Comparison of ENCODE assay signal across 10 mouse cellular contexts in the genomic region with DNA sequence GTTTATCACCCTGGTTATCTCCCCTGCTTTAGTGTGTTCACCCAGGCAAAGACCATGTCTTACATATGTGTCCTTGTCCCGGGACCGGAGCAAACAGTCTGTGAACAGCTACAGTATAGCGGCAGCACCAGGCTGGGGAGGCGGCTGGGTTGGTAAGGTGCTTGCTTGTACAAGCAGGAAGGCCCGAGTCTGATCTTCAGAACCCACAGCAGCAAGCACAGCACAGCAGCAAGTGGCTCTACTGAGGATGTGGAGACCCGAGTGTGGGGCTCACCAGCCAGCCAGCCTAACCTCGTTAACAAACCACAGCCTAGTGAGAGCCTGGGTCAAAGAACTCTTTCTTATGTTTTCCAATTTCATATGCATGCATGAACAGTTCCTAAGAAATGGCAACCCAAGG.
"Had no signal": no experiment of that assay in that cellular context is flagged by ENCODE, and none has a peak within 500 bp of the region (broad histone marks: within the 10 kb centered on the region; RNA-seq: fewer than 3 reads in every experiment).

No protein-coding gene starts in this region.

- DNase-seq: kidney, adult 18-20 months; kidney, postnatal 14 days; layer of hippocampus, adult 9-11 months; liver; liver, embryonic 13.5 days; liver, postnatal 0 days; lung, postnatal 14 days; right cerebral cortex, adult 18-20 months; right cerebral cortex, postnatal 25 days had no signal

- ATAC-seq: liver, postnatal 0 days; midbrain, embryonic 16.5 days had no signal
